Mouse (Mus musculus): ENCODE measurements around the gene Cenpw.

Gene Cenpw

GRCm38 (mm10) chr10:30199916-30200826, at the start of gene Cenpw:
TSS of gene Cenpw (minus strand) at chr10:30200560.
- DNase-seq (ENCODE audit: extremely low spot score, low spot score): peak; percentile 96

DNA sequence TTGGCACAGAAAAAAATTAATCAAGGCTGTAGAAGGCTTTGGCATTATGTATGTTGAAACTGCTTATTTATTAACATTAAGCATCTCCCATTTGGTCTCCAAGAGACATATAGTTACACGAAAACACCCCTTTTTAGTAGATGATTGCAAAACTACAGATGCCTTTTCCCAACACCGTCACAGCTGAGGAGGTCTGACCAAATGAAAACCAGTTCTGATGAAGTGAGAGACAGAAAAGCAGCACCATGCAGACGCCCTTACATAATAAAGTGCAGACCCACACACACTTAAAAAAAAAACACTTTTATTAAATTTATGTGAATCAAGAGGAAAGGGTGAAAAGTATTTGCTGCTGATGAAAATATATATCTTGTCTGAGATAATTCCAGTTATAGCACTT, 49.3 kb upstream of the Cenpw start:
- no peak for DNase-seq (ENCODE audit: extremely low spot score, low spot score)

GRCm38 (mm10) chr10:30199501-30199900, 859 bp downstream of the Cenpw start:
- no peak for DNase-seq (ENCODE audit: extremely low spot score, low spot score)

- DNase-seq (ENCODE audit: extremely low spot score, low spot score): no peak
Observed at GRCm38 (mm10) chr10:30167700-30168099, 32.7 kb downstream of the Cenpw start.
